Mouse (Mus musculus) midbrain, embryonic 12.5 days (tissue): ENCODE results near the gene Spag17. TPM values are rescaled to one million over a fixed set of nuclear protein-coding genes. Genes with fewer than 3 reads are reported as not detected.

ENCODE experiments used
- ATAC-seq: fragments of 200-750 bp; cut with Nextera tagmentation; 2 replicates; pipeline ENCODE4 v1.8.0; 2017; ENCODE audit warnings: low read depth, moderate TSS enrichment, moderate library complexity; ENCODE audit not compliant: low FRiP score
- H3K27ac ChIP-seq: fragments of 300-500 bp; sonication (generic); replicated peaks from 2 replicates; pipeline ENCODE4 v1.5.1; 2016; ENCODE audit warnings: mild to moderate bottlenecking
- H3K27me3 ChIP-seq: fragments of 300-500 bp; sonication (generic); 2 replicates; pipeline ENCODE4 v1.6.1; 2016; ENCODE audit warnings: mild to moderate bottlenecking
- H3K36me3 ChIP-seq: fragments of 300-500 bp; sonication (generic); 2 replicates; pipeline ENCODE4 v1.6.1; 2016
- H3K4me1 ChIP-seq: fragments of 300-500 bp; sonication (generic); 2 replicates; pipeline ENCODE4 v1.6.1; 2016
- H3K4me2 ChIP-seq: fragments of 300-500 bp; sonication (generic); replicated peaks from 2 replicates; pipeline ENCODE4 v1.6.1; 2016; ENCODE audit warnings: mild to moderate bottlenecking, moderate library complexity
- H3K4me3 ChIP-seq: fragments of 300-500 bp; sonication (generic); 2 replicates; pipeline ENCODE4 v1.5.1; 2016; ENCODE audit warnings: mild to moderate bottlenecking
- H3K9ac ChIP-seq: fragments of 300-500 bp; sonication (generic); replicated peaks from 2 replicates; pipeline ENCODE4 v1.6.1; 2016; ENCODE audit warnings: mild to moderate bottlenecking, moderate library complexity
- H3K9me3 ChIP-seq: fragments of 300-500 bp; sonication (generic); 2 replicates; pipeline ENCODE4 v1.6.1; 2016; ENCODE audit warnings: mild to moderate bottlenecking
- WGBS: fragments of 180-500 bp; shearing (Covaris S2); methylation state at CpG from one replicate; pipeline ENCODE4 v1.1.7; 2016; 5-methylcytosine and 5-hydroxymethylcytosine counted together
- polyA plus RNA-seq: library from polyadenylated mRNA; unstranded; fragments of >200 nt; fragmentation: Nextera tagmentation; extraction: Ambion mirVana; gene quantifications from 2 replicates; pipeline ENCODE4 v1.2.1, GENCODE M21; 2016

The Spag17 gene
- polyA plus RNA-seq, 1 experiment from 2014 or later: 0.41 TPM

- Histone ChIP-seq H3K9me3 (no peaks in the 10 kb centered on the region), H3K9ac (no peak overlapping the region), H3K4me1 (no peaks in the 10 kb centered on the region), H3K36me3 (no peaks in the 10 kb centered on the region), H3K4me2 (no peak overlapping the region), H3K27ac (no peak overlapping the region), H3K27me3 (no peaks in the 10 kb centered on the region), H3K4me3 (no peak overlapping the region)
- no peak for ATAC-seq
- 69% methylated on average over 5 of the region's 5 CpGs for WGBS
Observed at GRCm38 (mm10) chr3:99970766-99971165, 85.6 kb downstream of the Spag17 start.

- no peak for ATAC-seq
- Histone ChIP-seq H3K4me3 (no peak overlapping the region), H3K4me2 (no peak overlapping the region), H3K9me3 (no peaks in the 10 kb centered on the region), H3K4me1 (no peaks in the 10 kb centered on the region), H3K9ac (no peak overlapping the region), H3K36me3 (no peaks in the 10 kb centered on the region), H3K27me3 (no peaks in the 10 kb centered on the region), H3K27ac (no peak overlapping the region)
- WGBS: 61% methylated on average over 7 of the region's 7 CpGs
Observed at GRCm38 (mm10) chr3:99981046-99981445, 95.8 kb downstream of the Spag17 start.

- ATAC-seq: no peak
- Histone ChIP-seq H3K4me2 (no peak overlapping the region), H3K27me3 (no peaks in the 10 kb centered on the region), H3K9ac (no peak overlapping the region), H3K9me3 (no peaks in the 10 kb centered on the region), H3K4me3 (no peak overlapping the region), H3K4me1 (no peaks in the 10 kb centered on the region), H3K27ac (no peak overlapping the region), H3K36me3 (no peaks in the 10 kb centered on the region)
- 48% methylated on average over 1 of the region's 1 CpGs for WGBS
Observed at GRCm38 (mm10) chr3:100004676-100005075, 119.5 kb downstream of the Spag17 start.

- Histone ChIP-seq H3K4me3 (no peak overlapping the region), H3K36me3 (no peaks in the 10 kb centered on the region), H3K4me1 (no peaks in the 10 kb centered on the region), H3K9me3 (no peaks in the 10 kb centered on the region), H3K9ac (no peak overlapping the region), H3K27ac (no peak overlapping the region), H3K27me3 (no peaks in the 10 kb centered on the region), H3K4me2 (no peak overlapping the region)
- no peak for ATAC-seq
Observed at GRCm38 (mm10) chr3:100009807-100010206, 124.6 kb downstream of the Spag17 start.

GRCm38 (mm10) chr3:100014110-100014509 is 128.9 kb downstream of the Spag17 start:
- H3K4me1 ChIP-seq: no peaks in the 10 kb centered on the region
- H3K4me2 ChIP-seq: no peak overlapping the region
- H3K27me3 ChIP-seq: no peaks in the 10 kb centered on the region
- no peak overlapping the region for H3K27ac ChIP-seq
- H3K9me3 ChIP-seq: no peaks in the 10 kb centered on the region
- ATAC-seq: no peak
- no peaks in the 10 kb centered on the region for H3K36me3 ChIP-seq
- H3K9ac ChIP-seq: no peak overlapping the region
- 79% methylated on average over 1 of the region's 1 CpGs for WGBS
- no peak overlapping the region for H3K4me3 ChIP-seq

- Histone ChIP-seq H3K4me2 (no peak overlapping the region), H3K9me3 (no peaks in the 10 kb centered on the region), H3K27ac (no peak overlapping the region), H3K36me3 (no peaks in the 10 kb centered on the region), H3K27me3 (no peaks in the 10 kb centered on the region), H3K9ac (no peak overlapping the region), H3K4me3 (no peak overlapping the region), H3K4me1 (0 out of 2 replicates have a peak, but pooled peaks cover 3% of the 10 kb centered on the region)
- 0 out of 2 replicates have a peak, but pooled peaks have one; percentile 30 for ATAC-seq
- 55% methylated on average over 4 of the region's 4 CpGs for WGBS
Observed at GRCm38 (mm10) chr3:100031291-100031690, 146.1 kb downstream of the Spag17 start.

- no peak for ATAC-seq
- H3K9me3 ChIP-seq: no peaks in the 10 kb centered on the region
- no peak overlapping the region for H3K4me3 ChIP-seq
- H3K27ac ChIP-seq: no peak overlapping the region
- H3K9ac ChIP-seq: no peak overlapping the region
- H3K4me2 ChIP-seq: no peak overlapping the region
- 64% methylated on average over 1 of the region's 1 CpGs for WGBS
- H3K36me3 ChIP-seq: no peaks in the 10 kb centered on the region
- H3K27me3 ChIP-seq: no peaks in the 10 kb centered on the region
- H3K4me1 ChIP-seq: 0 out of 2 replicates have a peak, but pooled peaks cover 3% of the 10 kb centered on the region
Observed at GRCm38 (mm10) chr3:100032969-100033368, 147.8 kb downstream of the Spag17 start.

- Histone ChIP-seq H3K27me3 (no peaks in the 10 kb centered on the region), H3K4me3 (no peak overlapping the region), H3K27ac (no peak overlapping the region), H3K4me2 (no peak overlapping the region), H3K9ac (no peak overlapping the region), H3K9me3 (no peaks in the 10 kb centered on the region), H3K36me3 (no peaks in the 10 kb centered on the region), H3K4me1 (0 out of 2 replicates have a peak, but pooled peaks cover 3% of the 10 kb centered on the region)
- peak; percentile 63; the same call in 1 of the 2 replicates for ATAC-seq
- WGBS: 71% methylated on average over 4 of the region's 4 CpGs
Observed at GRCm38 (mm10) chr3:100034366-100034956, 149.3 kb downstream of the Spag17 start.

- Histone ChIP-seq H3K9ac (no peak overlapping the region), H3K36me3 (no peaks in the 10 kb centered on the region), H3K9me3 (no peaks in the 10 kb centered on the region), H3K4me3 (no peak overlapping the region), H3K4me1 (0 out of 2 replicates have a peak, but pooled peaks cover 3% of the 10 kb centered on the region), H3K27ac (0 out of 2 replicates have a peak overlapping the region, but pooled peaks have one; percentile 20), H3K4me2 (no peak overlapping the region), H3K27me3 (no peaks in the 10 kb centered on the region)
- WGBS: 77% methylated on average over 3 of the region's 3 CpGs
- no peak for ATAC-seq
Observed at GRCm38 (mm10) chr3:100035097-100035496, 149.9 kb downstream of the Spag17 start.

- no peaks in the 10 kb centered on the region for H3K27me3 ChIP-seq
- 0 out of 2 replicates have a peak, but pooled peaks cover 3% of the 10 kb centered on the region for H3K4me1 ChIP-seq
- H3K4me3 ChIP-seq: no peak overlapping the region
- H3K36me3 ChIP-seq: no peaks in the 10 kb centered on the region
- no peak for ATAC-seq
- 80% methylated on average over 5 of the region's 5 CpGs for WGBS
- no peak overlapping the region for H3K4me2 ChIP-seq
- H3K9ac ChIP-seq: no peak overlapping the region
- H3K9me3 ChIP-seq: no peaks in the 10 kb centered on the region
- H3K27ac ChIP-seq: no peak overlapping the region
Observed at GRCm38 (mm10) chr3:100036846-100037245, 151.6 kb downstream of the Spag17 start.

- ATAC-seq: no peak
- Histone ChIP-seq H3K4me2 (no peak overlapping the region), H3K9ac (no peak overlapping the region)
Observed at GRCm38 (mm10) chr3:100074406-100074805, 189.2 kb downstream of the Spag17 start.

GRCm38 (mm10) chr3:100102386-100103092 is 217.3 kb downstream of the Spag17 start:
- Histone ChIP-seq H3K9ac (no peak overlapping the region), H3K36me3 (no peaks in the 10 kb centered on the region), H3K9me3 (no peaks in the 10 kb centered on the region), H3K4me3 (no peak overlapping the region), H3K4me1 (no peaks in the 10 kb centered on the region), H3K27me3 (no peaks in the 10 kb centered on the region), H3K4me2 (no peak overlapping the region), H3K27ac (no peak overlapping the region)
- WGBS: 94% methylated on average over 3 of the region's 3 CpGs
- no peak for ATAC-seq

More at GRCm38 (mm10) chr3:100074406-100074805, 189.2 kb downstream of the Spag17 start:
- Histone ChIP-seq H3K27ac (no peak overlapping the region), H3K4me3 (no peak overlapping the region), H3K36me3 (no peaks in the 10 kb centered on the region), H3K9me3 (no peaks in the 10 kb centered on the region), H3K27me3 (no peaks in the 10 kb centered on the region), H3K4me1 (no peaks in the 10 kb centered on the region)
- WGBS: 94% methylated on average over 1 of the region's 1 CpGs
